Mouse (Mus musculus): ENCODE data around the gene Zup1. TPM values are rescaled to one million over a fixed set of nuclear protein-coding genes. Genes with fewer than 3 reads are reported as not detected.

The Zup1 gene
- total and polyA plus RNA-seq, 3 experiments, result 12.2 to 21.7 (median 14.3) TPM

GRCm38 (mm10) chr10:33974781-33975494 is 23.9 kb upstream of the Zup1 start:
- dilution Hi-C loops (cut with MboI; ENCODE audit: extremely low pct_ligation_motif_present, extremely low pct_unique_long_range_greater_than_20kb, low sequenced_read_pairs) (no loop called here), in situ Hi-C loops (cut with MboI; ENCODE audit: low pct_ligation_motif_present, low pct_unique_long_range_greater_than_20kb, low sequenced_read_pairs) (no loop called here)
- H3K27me3 ChIP-seq (replicated peaks), result no peaks in the 10 kb centered on the region

GRCm38 (mm10) chr10:33952509-33952908 is 1.4 kb upstream of the Zup1 start:
- Histone ChIP-seq H3K9me3 (replicated peaks; ENCODE audit: low read length) (no peaks in the 10 kb centered on the region), H3K27me3 (replicated peaks) (no peaks in the 10 kb centered on the region), H3K79me2 (replicated peaks; ENCODE audit: control insufficient read depth, extremely low read depth, insufficient read depth, poor library complexity, severe bottlenecking) (peaks cover 25% of the 10 kb centered on the region), H3K36me3 (replicated peaks in 1 of 2; ENCODE audit: control insufficient read depth in 1 of 2, insufficient read depth in 1 of 2, low read length in 1 of 2) (peaks cover 4 to 16% of the 10 kb centered on the region in 2 experiments), H3K4me2 (ENCODE audit: insufficient read depth, low read depth, poor library complexity, severe bottlenecking) (no peak overlapping the region), H3K27ac (ENCODE audit: insufficient read depth, low read depth) (no peak overlapping the region), H3K9ac (ENCODE audit: insufficient read depth, low read depth) (no peak overlapping the region), H3K4me3 (replicated peaks in 1 of 3; ENCODE audit: low read depth in 2 of 3, low read length in 2 of 3, poor library complexity in 1 of 3) (no peak overlapping the region), H3K4me1 (ENCODE audit: control insufficient read depth in 1 of 2, insufficient read depth in 2 of 2) (peaks cover 0 to 31% of the 10 kb centered on the region in 2 experiments; a peak in 2 of 4 replicates)
- dilution Hi-C loops (cut with MboI; ENCODE audit: extremely low pct_ligation_motif_present, extremely low pct_unique_long_range_greater_than_20kb, low sequenced_read_pairs) (no loop called here), in situ Hi-C loops (cut with MboI; ENCODE audit: low pct_ligation_motif_present, low pct_unique_long_range_greater_than_20kb, low sequenced_read_pairs) (no loop called here)
- TF ChIP-seq ZNF384 (IDR thresholded peaks at IDR 0.05; ENCODE audit: low read depth, low read length), result peak; percentile 92
- no peak for TF ChIP-seq RAD21 (IDR thresholded peaks at IDR 0.05; ENCODE audit: low read depth, low read length)
- no peak for TF ChIP-seq MEF2A (IDR thresholded peaks at IDR 0.05; ENCODE audit: borderline replicate concordance, low read depth, low read length)
- no peak for TF ChIP-seq KAT2A (IDR thresholded peaks at IDR 0.05; ENCODE audit: insufficient replicate concordance, low read length)
- TF ChIP-seq BHLHE40 (IDR thresholded peaks at IDR 0.05; ENCODE audit: low read depth, low read length), result no peak
- TF ChIP-seq ZC3H11A (IDR thresholded peaks at IDR 0.05; ENCODE audit: low read depth, low read length), result no peak
- no peak for TF ChIP-seq MAFK (IDR thresholded peaks at IDR 0.05; ENCODE audit: insufficient replicate concordance, low read length)
- no peak for DNase-seq (ENCODE audit: extremely low read depth)

More at GRCm38 (mm10) chr10:33974781-33975494, 23.9 kb upstream of the Zup1 start:
- Histone ChIP-seq H3K36me3 (replicated peaks in 1 of 2; ENCODE audit: control insufficient read depth in 1 of 2, insufficient read depth in 1 of 2, low read length in 1 of 2) (no peaks in the 10 kb centered on the region), H3K9ac (ENCODE audit: insufficient read depth, low read depth) (no peak overlapping the region), H3K79me2 (replicated peaks; ENCODE audit: control insufficient read depth, extremely low read depth, insufficient read depth, poor library complexity, severe bottlenecking) (no peaks in the 10 kb centered on the region), H3K4me2 (ENCODE audit: insufficient read depth, low read depth, poor library complexity, severe bottlenecking) (no peak overlapping the region), H3K9me3 (replicated peaks; ENCODE audit: low read length) (peaks cover 4% of the 10 kb centered on the region), H3K4me1 (ENCODE audit: control insufficient read depth in 1 of 2, insufficient read depth in 2 of 2) (no peaks in the 10 kb centered on the region), H3K27ac (ENCODE audit: insufficient read depth, low read depth) (no peak overlapping the region), H3K4me3 (replicated peaks in 1 of 3; ENCODE audit: low read depth in 2 of 3, low read length in 2 of 3, poor library complexity in 1 of 3) (no peak overlapping the region)
- DNase-seq (ENCODE audit: extremely low read depth), result no peak
- TF ChIP-seq EP300 (IDR thresholded peaks at IDR 0.05; ENCODE audit: low read length) (no peak), JUN (IDR thresholded peaks at IDR 0.05; ENCODE audit: insufficient read depth, low read depth, low read length) (no peak), TBP (conservative IDR thresholded peaks at IDR 0.05; ENCODE audit: low read depth, low read length) (no peak), MAZ (IDR thresholded peaks at IDR 0.05; ENCODE audit: low read depth, low read length) (no peak), GABPA (IDR thresholded peaks at IDR 0.05; ENCODE audit: insufficient replicate concordance, low read depth, low read length) (no peak), ZMIZ1 (IDR thresholded peaks at IDR 0.05; ENCODE audit: low read depth, low read length) (no peak), RAD21 (IDR thresholded peaks at IDR 0.05; ENCODE audit: low read depth, low read length) (no peak), JUND (conservative IDR thresholded peaks at IDR 0.05; ENCODE audit: low read depth, low read length) (no peak), KAT2A (IDR thresholded peaks at IDR 0.05; ENCODE audit: insufficient replicate concordance, low read length) (no peak), MAX (IDR thresholded peaks at IDR 0.05; ENCODE audit: low read length) (no peak), MXI1 (IDR thresholded peaks at IDR 0.05; ENCODE audit: low read depth, low read length) (no peak)
